Mouse (Mus musculus) gastrocnemius, postnatal 4 days (tissue): ENCODE measurements around the gene Hectd1. TPM values are rescaled to one million over a fixed set of nuclear protein-coding genes. Genes with fewer than 3 reads are reported as not detected.

Source experiments
- DNase-seq, 2 experiments: peaks; one replicate each; pipeline ENCODE4 v3.0.0; 2021 to 2022; ENCODE audit warnings: low spot score in 2 of 2, mixed read lengths in 2 of 2
- long read RNA-seq, 2 experiments: library from polyadenylated mRNA; stranded (forward); transcript quantifications; one replicate each; pipeline ENCODE4 v2.0.0; 2021
- total RNA-seq, 2 experiments: library from RNA; stranded (reverse); gene quantifications; 2 replicates each; pipeline ENCODE4 v1.2.3; 2021

Hectd1 gene
- total RNA-seq: 100 to 1,000 TPM in 1 of 2 experiments, 10 to 100 TPM in 1; 91.2 to 104 TPM
- long read RNA-seq, experiment 1, full-length matches to known transcripts: 3 of 31 reads
- long read RNA-seq, experiment 1, partial matches to known transcripts: 18 of 31 reads
- long read RNA-seq, experiment 1, other reads (novel, unspliced or antisense): 10 of 31 reads
- long read RNA-seq, experiment 2, full-length matches to known transcripts: 8 of 58 reads
- long read RNA-seq, experiment 2, partial matches to known transcripts: 26 of 58 reads
- long read RNA-seq, experiment 2, other reads (novel, unspliced or antisense): 24 of 58 reads

GRCm38 (mm10) chr12:51829290-51830076, at the start of gene Hectd1:
Gene Hectd1, minus strand, starts transcription at chr12:51829536.
- DNase-seq: peak; percentile 78 to 86

GRCm38 (mm10) chr12:51871446-51872144, 42.3 kb upstream of the Hectd1 start:
- DNase-seq: no peak

- DNase-seq: no peak
Observed at GRCm38 (mm10) chr12:51869511-51869910, 40.2 kb upstream of the Hectd1 start.

- no peak for DNase-seq
Observed at GRCm38 (mm10) chr12:51867076-51867475, 37.7 kb upstream of the Hectd1 start.

- DNase-seq: peak in 1 of 2 experiments; percentile 28
Observed at GRCm38 (mm10) chr12:51866226-51866910, 37.0 kb upstream of the Hectd1 start.

- no peak for DNase-seq
Observed at GRCm38 (mm10) chr12:51865790-51866179, 36.4 kb upstream of the Hectd1 start.

GRCm38 (mm10) chr12:51865061-51865789, 35.9 kb upstream of the Hectd1 start:
- DNase-seq: no peak

- no peak for DNase-seq
Observed at GRCm38 (mm10) chr12:51863116-51864002, 34.0 kb upstream of the Hectd1 start.

GRCm38 (mm10) chr12:51858134-51859028, 29.0 kb upstream of the Hectd1 start:
- no peak for DNase-seq

GRCm38 (mm10) chr12:51856768-51857295, 27.5 kb upstream of the Hectd1 start:
- no peak for DNase-seq

GRCm38 (mm10) chr12:51855872-51856271, 26.5 kb upstream of the Hectd1 start:
- no peak for DNase-seq

- DNase-seq: no peak
Observed at GRCm38 (mm10) chr12:51855453-51855852, 26.1 kb upstream of the Hectd1 start.

- no peak for DNase-seq
Observed at GRCm38 (mm10) chr12:51851617-51852016, 22.3 kb upstream of the Hectd1 start.

- no peak for DNase-seq
Observed at GRCm38 (mm10) chr12:51851155-51851554, 21.8 kb upstream of the Hectd1 start.

- no peak for DNase-seq
Observed at GRCm38 (mm10) chr12:51850339-51850738, 21.0 kb upstream of the Hectd1 start.

GRCm38 (mm10) chr12:51849902-51850301, 20.6 kb upstream of the Hectd1 start:
- DNase-seq: no peak

GRCm38 (mm10) chr12:51847953-51848680, 18.8 kb upstream of the Hectd1 start:
- peak in 1 of 2 experiments; percentile 42 for DNase-seq

- DNase-seq: no peak
Observed at GRCm38 (mm10) chr12:51845261-51845660, 15.9 kb upstream of the Hectd1 start.
